Mouse (Mus musculus) spleen, adult 2 months (tissue): Measurements from ENCODE around the gene Grid2ip. TPM values are rescaled to one million over a fixed set of nuclear protein-coding genes. Genes with fewer than 3 reads are reported as not detected.

Experiments
- DNase-seq, 2 experiments: peaks; one replicate each; pipeline versions ENCODE4 v3.0.0 to v3.0.0-alpha.2; 2012 to 2021; ENCODE audit warnings: low spot score in 2 of 2, low read depth in 1 of 2
- H3K27ac ChIP-seq: fragments of 200-500 bp; 2 replicates; pipeline ENCODE4 v1.5.1; 2012; ENCODE audit warnings: low read length, inconsistent platforms; ENCODE audit not compliant: insufficient read depth
- H3K27me3 ChIP-seq: fragments of 200-500 bp; 2 replicates; pipeline ENCODE4 v1.6.1; 2012; ENCODE audit warnings: mild to moderate bottlenecking, moderate library complexity, low read length, inconsistent platforms; ENCODE audit not compliant: control insufficient read depth, insufficient read depth
- H3K36me3 ChIP-seq: fragments of 200-500 bp; 2 replicates; pipeline ENCODE4 v1.6.1; 2012; ENCODE audit warnings: mild to moderate bottlenecking, low read length, inconsistent platforms; ENCODE audit not compliant: control insufficient read depth, insufficient read depth
- H3K4me1 ChIP-seq: fragments of 200-500 bp; 2 replicates; pipeline ENCODE4 v1.6.1; 2011; ENCODE audit warnings: inconsistent platforms; ENCODE audit not compliant: control insufficient read depth, insufficient read depth, insufficient read length
- H3K4me3 ChIP-seq: fragments of 200-500 bp; 2 replicates; pipeline ENCODE4 v1.5.1; 2011; ENCODE audit warnings: mild to moderate bottlenecking, inconsistent platforms; ENCODE audit not compliant: insufficient read depth, insufficient read length; ENCODE audit errors: extremely low read depth
- CTCF ChIP-seq: fragments of 200-500 bp; IDR thresholded peaks from 2 replicates; pipeline ENCODE4 v1.5.1; 2011; ENCODE audit warnings: mild to moderate bottlenecking, inconsistent platforms; ENCODE audit not compliant: insufficient read depth, insufficient read length, insufficient replicate concordance; ENCODE audit errors: extremely low read depth
- POLR2A ChIP-seq: fragments of 200-500 bp; IDR thresholded peaks from 2 replicates; pipeline ENCODE4 v1.6.1; 2011; ENCODE audit warnings: low read depth, low read length, inconsistent platforms
- WGBS: fragments of 180-500 bp; shearing (Covaris S2); methylation state at CpG from one replicate; pipeline ENCODE4 v1.1.7; 2018; 5-methylcytosine and 5-hydroxymethylcytosine counted together
- polyA plus RNA-seq: library from polyadenylated mRNA; depleted of rRNA; stranded (reverse); fragments of >200 nt; gene quantifications from 2 replicates; pipeline ENCODE4 v1.2.3, GENCODE M21; 2012

Grid2ip gene
- polyA plus RNA-seq, 1 experiment: not detected

- 76% methylated on average over 5 of the region's 5 CpGs for WGBS
- no peak for DNase-seq
- no peak overlapping the region for H3K4me3 ChIP-seq
- no peaks in the 10 kb centered on the region; the same call in 1 of the 2 replicates for H3K4me1 ChIP-seq
- TF ChIP-seq CTCF (no peak), POLR2A (no peak)
- peaks cover 13% of the 10 kb centered on the region for H3K27me3 ChIP-seq
- no peak overlapping the region for H3K27ac ChIP-seq
- H3K36me3 ChIP-seq: no peaks in the 10 kb centered on the region
Observed at GRCm38 (mm10) chr5:143360000-143360399, 2.9 kb downstream of the Grid2ip start.

- TF ChIP-seq POLR2A (no peak), CTCF (no peak)
- WGBS: 75% methylated on average over 7 of the region's 7 CpGs
- Histone ChIP-seq H3K27me3 (peaks cover 13% of the 10 kb centered on the region), H3K27ac (no peak overlapping the region), H3K4me1 (no peaks in the 10 kb centered on the region; the same call in 1 of the 2 replicates), H3K4me3 (no peak overlapping the region), H3K36me3 (no peaks in the 10 kb centered on the region)
- no peak for DNase-seq
Observed at GRCm38 (mm10) chr5:143361428-143361827, 4.3 kb downstream of the Grid2ip start.

GRCm38 (mm10) chr5:143363678-143364615 is 6.8 kb downstream of the Grid2ip start:
- peaks cover 10% of the 10 kb centered on the region for H3K27me3 ChIP-seq
- no peak overlapping the region for H3K4me3 ChIP-seq
- H3K36me3 ChIP-seq: no peaks in the 10 kb centered on the region
- no peak for DNase-seq
- H3K4me1 ChIP-seq: no peaks in the 10 kb centered on the region
- 3% methylated on average over 47 of the region's 47 CpGs for WGBS
- H3K27ac ChIP-seq: no peak overlapping the region
- TF ChIP-seq POLR2A (no peak), CTCF (no peak)

GRCm38 (mm10) chr5:143367931-143368330 is 10.8 kb downstream of the Grid2ip start:
- Histone ChIP-seq H3K27ac (no peak overlapping the region), H3K27me3 (peaks cover 11% of the 10 kb centered on the region), H3K36me3 (no peaks in the 10 kb centered on the region), H3K4me1 (no peaks in the 10 kb centered on the region), H3K4me3 (no peak overlapping the region)
- TF ChIP-seq POLR2A (no peak), CTCF (no peak)
- DNase-seq: no peak
- 67% methylated on average over 3 of the region's 3 CpGs for WGBS

GRCm38 (mm10) chr5:143369611-143370255 is 12.6 kb downstream of the Grid2ip start:
- 5% methylated on average over 35 of the region's 36 CpGs for WGBS
- TF ChIP-seq POLR2A (no peak), CTCF (no peak)
- no peaks in the 10 kb centered on the region for H3K4me1 ChIP-seq
- no peak for DNase-seq
- no peak overlapping the region for H3K27ac ChIP-seq
- H3K36me3 ChIP-seq: no peaks in the 10 kb centered on the region
- peaks cover 3% of the 10 kb centered on the region; the same call in 1 of the 2 replicates for H3K27me3 ChIP-seq
- no peak overlapping the region for H3K4me3 ChIP-seq

GRCm38 (mm10) chr5:143370416-143371145 is 13.4 kb downstream of the Grid2ip start:
- Histone ChIP-seq H3K4me3 (no peak overlapping the region), H3K27me3 (peaks cover 3% of the 10 kb centered on the region; the same call in 1 of the 2 replicates), H3K27ac (no peak overlapping the region), H3K4me1 (no peaks in the 10 kb centered on the region), H3K36me3 (no peaks in the 10 kb centered on the region)
- no peak for DNase-seq
- 34% methylated on average over 17 of the region's 17 CpGs for WGBS
- no peak for TF ChIP-seq CTCF
- TF ChIP-seq POLR2A: no peak
